Mouse (Mus musculus): ENCODE results near the gene Clec2d. TPM values are rescaled to one million over a fixed set of nuclear protein-coding genes. Genes with fewer than 3 reads are reported as not detected.

Clec2d gene
- 156 TPM for polyA plus RNA-seq (2014; fragmentation: Illumina TruSeq; extraction: RNeasy Lipid Tissue Mini Kit (QIAGEN cat#74804); ENCODE audit: low read depth, low replicate concordance)

GRCm38 (mm10) chr6:129180403-129181169, at the start of gene Clec2d:
Gene Clec2d, plus strand, starts transcription at chr6:129180615.

Other genes with a start within 250 kb of the Clec2d start
- gene Clec2g, start 246.2 kb upstream of the Clec2d start, polyA plus RNA-seq (2014; fragmentation: Illumina TruSeq; extraction: RNeasy Lipid Tissue Mini Kit (QIAGEN cat#74804); ENCODE audit: low read depth, low replicate concordance), result not detected
- 1.3 TPM for gene Klrb1f, start 134.7 kb upstream of the Clec2d start, polyA plus RNA-seq (2014; fragmentation: Illumina TruSeq; extraction: RNeasy Lipid Tissue Mini Kit (QIAGEN cat#74804); ENCODE audit: low read depth, low replicate concordance)
- gene Clec2e, start 79.7 kb upstream of the Clec2d start, polyA plus RNA-seq (2014; fragmentation: Illumina TruSeq; extraction: RNeasy Lipid Tissue Mini Kit (QIAGEN cat#74804); ENCODE audit: low read depth, low replicate concordance), result 0.53 TPM
- 0.97 TPM for gene Cd69, start 94.8 kb downstream of the Clec2d start, polyA plus RNA-seq (2014; fragmentation: Illumina TruSeq; extraction: RNeasy Lipid Tissue Mini Kit (QIAGEN cat#74804); ENCODE audit: low read depth, low replicate concordance)
- gene 4922502D21Rik, start 151.2 kb downstream of the Clec2d start, polyA plus RNA-seq (2014; fragmentation: Illumina TruSeq; extraction: RNeasy Lipid Tissue Mini Kit (QIAGEN cat#74804); ENCODE audit: low read depth, low replicate concordance), result not detected
- gene Clec12a, start 162.1 kb downstream of the Clec2d start, polyA plus RNA-seq (2014; fragmentation: Illumina TruSeq; extraction: RNeasy Lipid Tissue Mini Kit (QIAGEN cat#74804); ENCODE audit: low read depth, low replicate concordance), result 2.3 TPM
- gene Clec12b, start 205.3 kb downstream of the Clec2d start, polyA plus RNA-seq (2014; fragmentation: Illumina TruSeq; extraction: RNeasy Lipid Tissue Mini Kit (QIAGEN cat#74804); ENCODE audit: low read depth, low replicate concordance), result 1.1 TPM
- gene Clec1b, start 216.7 kb downstream of the Clec2d start, polyA plus RNA-seq (2014; fragmentation: Illumina TruSeq; extraction: RNeasy Lipid Tissue Mini Kit (QIAGEN cat#74804); ENCODE audit: low read depth, low replicate concordance), result 2.3 TPM
- gene Clec9a, start 228.2 kb downstream of the Clec2d start, polyA plus RNA-seq (2014; fragmentation: Illumina TruSeq; extraction: RNeasy Lipid Tissue Mini Kit (QIAGEN cat#74804); ENCODE audit: low read depth, low replicate concordance), result 0.77 TPM

All from kidney, adult 10 weeks (tissue).